Mouse (Mus musculus): Measurements from ENCODE around the gene Thtpa. TPM values are rescaled to one million over a fixed set of nuclear protein-coding genes. Genes with fewer than 3 reads are reported as not detected.

Gene Thtpa
- polyA plus RNA-seq, 2 experiments = 2.6 to 4.3 TPM

DNA sequence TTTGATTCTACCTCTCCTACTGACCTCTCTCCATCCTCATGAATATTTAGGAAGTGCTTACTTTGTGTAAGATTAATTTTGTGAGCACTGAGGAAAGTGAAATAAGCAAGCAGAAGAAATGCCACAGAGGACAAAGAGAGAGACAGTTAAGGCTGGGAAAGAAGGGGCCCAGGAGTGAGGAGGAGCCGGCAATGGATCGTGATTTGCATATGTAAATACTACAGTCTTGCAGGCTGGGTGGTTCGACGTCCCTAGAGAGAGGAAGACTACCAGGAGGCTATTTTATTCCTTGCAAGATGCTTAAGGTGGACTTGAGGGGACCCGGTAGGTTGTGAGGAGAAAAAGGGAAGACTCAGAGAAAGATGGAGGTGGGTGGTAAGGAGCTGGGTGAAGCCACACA, 13.5 kb upstream of the Thtpa start:
- no peak overlapping the region for H3K4me2 ChIP-seq (ENCODE audit: low read depth)
- H3K9ac ChIP-seq (replicated peaks) = no peak overlapping the region
- no peak for ATAC-seq (ENCODE audit: insufficient read depth)
- TF ChIP-seq CTCF (IDR thresholded peaks at IDR 0.05; ENCODE audit: low read depth) (no peak), EP300 (IDR thresholded peaks at IDR 0.05; ENCODE audit: low read depth) (no peak)
- DNase-seq (ENCODE audit: low read depth in 3 of 3, low spot score in 3 of 3) = no peak
- H3K4me1 ChIP-seq (replicated peaks; ENCODE audit: control insufficient read depth in 2 of 2, insufficient read depth in 2 of 2, low read length in 1 of 2) = peaks cover 7 to 16% of the 10 kb centered on the region in 2 experiments
- H3K36me3 ChIP-seq (replicated peaks; ENCODE audit: control insufficient read depth, insufficient read depth, low read depth) = no peaks in the 10 kb centered on the region
- no peaks in the 10 kb centered on the region for H3K9me3 ChIP-seq (ENCODE audit: control insufficient read depth, low read length)
- peaks cover 14% of the 10 kb centered on the region for H3K27me3 ChIP-seq (ENCODE audit: control insufficient read depth, insufficient read depth, low read length)
- no peak overlapping the region for H3K27ac ChIP-seq
- WGBS (ENCODE audit: insufficient replicate concordance) = 47% methylated on average over 5 of the region's 5 CpGs
- no peak overlapping the region for H3K4me3 ChIP-seq (ENCODE audit: insufficient read depth in 1 of 2, low read depth in 2 of 2, low read length in 2 of 2)

DNA sequence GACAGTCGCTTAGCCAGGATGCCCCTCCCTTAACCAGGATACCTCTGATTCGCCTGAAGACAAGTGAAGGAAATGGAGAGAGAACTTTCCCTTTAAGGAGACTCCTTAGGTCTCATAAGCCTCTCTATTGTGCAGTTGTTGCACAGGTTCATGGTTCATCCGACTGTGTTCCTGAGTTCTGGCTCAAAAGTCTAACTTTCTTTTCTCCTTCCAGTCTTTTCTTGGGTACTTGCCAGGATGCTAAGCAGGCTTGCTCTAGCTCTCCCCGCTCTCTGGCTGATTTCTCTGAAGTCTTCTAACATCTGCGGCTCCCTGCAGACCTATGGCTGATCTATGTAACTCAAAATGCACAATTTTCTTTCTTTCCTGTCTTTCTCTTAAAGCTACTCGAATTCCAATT, 11.1 kb upstream of the Thtpa start:
- Histone ChIP-seq H3K4me3 (ENCODE audit: insufficient read depth in 1 of 2, low read depth in 2 of 2, low read length in 2 of 2) (no peak overlapping the region), H3K9me3 (ENCODE audit: control insufficient read depth, low read length) (no peaks in the 10 kb centered on the region), H3K4me2 (ENCODE audit: low read depth) (no peak overlapping the region), H3K36me3 (replicated peaks; ENCODE audit: control insufficient read depth, insufficient read depth, low read depth) (no peaks in the 10 kb centered on the region), H3K4me1 (replicated peaks; ENCODE audit: control insufficient read depth in 2 of 2, insufficient read depth in 2 of 2, low read length in 1 of 2) (peaks cover 5 to 14% of the 10 kb centered on the region in 2 experiments), H3K27me3 (ENCODE audit: control insufficient read depth, insufficient read depth, low read length) (peaks cover 4% of the 10 kb centered on the region), H3K9ac (replicated peaks) (no peak overlapping the region), H3K27ac (no peak overlapping the region)
- DNase-seq (ENCODE audit: low read depth in 3 of 3, low spot score in 3 of 3) (no peak), ATAC-seq (ENCODE audit: insufficient read depth) (no peak)
- TF ChIP-seq EP300 (IDR thresholded peaks at IDR 0.05; ENCODE audit: low read depth) = no peak
- no peak for TF ChIP-seq CTCF (IDR thresholded peaks at IDR 0.05; ENCODE audit: low read depth)
- WGBS (ENCODE audit: insufficient replicate concordance) = 66% methylated on average over 6 of the region's 6 CpGs

DNA sequence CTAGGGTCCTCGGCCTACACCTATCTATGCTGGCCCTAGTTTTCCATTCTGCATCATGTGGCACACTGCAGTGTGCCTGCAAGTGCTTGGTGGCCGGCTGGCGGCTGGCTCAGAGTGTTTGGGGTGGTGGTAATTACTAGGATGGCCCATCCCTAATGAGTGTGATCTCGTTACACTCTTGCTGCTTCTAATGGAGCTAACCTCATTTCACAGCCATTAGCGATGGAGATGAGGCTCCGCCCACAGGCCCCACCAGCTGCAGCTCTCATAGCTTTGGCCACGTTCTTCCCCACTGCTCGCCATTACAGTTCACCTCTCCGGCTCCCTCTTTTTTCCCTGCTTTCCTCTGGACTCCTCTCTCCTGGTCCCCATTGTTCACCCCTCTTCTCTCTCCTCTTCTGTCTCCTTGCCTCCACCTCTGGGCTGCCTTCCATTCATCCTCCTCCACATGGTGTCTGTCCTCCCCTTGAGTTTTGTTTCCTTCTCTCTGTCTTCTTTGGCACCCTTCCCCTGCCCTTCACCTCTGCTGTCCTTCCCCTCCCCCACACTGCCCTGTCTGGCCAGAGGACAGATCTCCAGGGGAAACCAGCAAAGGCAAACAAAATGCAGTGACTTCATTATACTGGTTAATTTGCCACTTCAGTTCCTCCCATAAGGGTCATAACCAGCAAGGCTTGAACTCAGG, 9.1 kb upstream of the Thtpa start:
- peaks cover 0 to 8% of the 10 kb centered on the region in 2 experiments; a peak in 2 of 4 replicates for H3K4me1 ChIP-seq (replicated peaks; ENCODE audit: control insufficient read depth in 2 of 2, insufficient read depth in 2 of 2, low read length in 1 of 2)
- WGBS (ENCODE audit: insufficient replicate concordance) = 68% methylated on average over 9 of the region's 9 CpGs
- H3K9me3 ChIP-seq (ENCODE audit: control insufficient read depth, low read length) = no peaks in the 10 kb centered on the region
- H3K36me3 ChIP-seq (replicated peaks; ENCODE audit: control insufficient read depth, insufficient read depth, low read depth) = no peaks in the 10 kb centered on the region
- no peak overlapping the region for H3K27ac ChIP-seq
- no peaks in the 10 kb centered on the region; the same call in 1 of the 2 replicates for H3K27me3 ChIP-seq (ENCODE audit: control insufficient read depth, insufficient read depth, low read length)
- H3K4me2 ChIP-seq (ENCODE audit: low read depth) = no peak overlapping the region
- ATAC-seq (ENCODE audit: insufficient read depth) = no peak
- no peak overlapping the region for H3K4me3 ChIP-seq (ENCODE audit: insufficient read depth in 1 of 2, low read depth in 2 of 2, low read length in 2 of 2)
- DNase-seq (ENCODE audit: low read depth in 3 of 3, low spot score in 3 of 3) = no peak
- H3K9ac ChIP-seq (replicated peaks) = no peak overlapping the region
- TF ChIP-seq EP300 (IDR thresholded peaks at IDR 0.05; ENCODE audit: low read depth) (no peak), CTCF (IDR thresholded peaks at IDR 0.05; ENCODE audit: low read depth) (no peak)

DNA sequence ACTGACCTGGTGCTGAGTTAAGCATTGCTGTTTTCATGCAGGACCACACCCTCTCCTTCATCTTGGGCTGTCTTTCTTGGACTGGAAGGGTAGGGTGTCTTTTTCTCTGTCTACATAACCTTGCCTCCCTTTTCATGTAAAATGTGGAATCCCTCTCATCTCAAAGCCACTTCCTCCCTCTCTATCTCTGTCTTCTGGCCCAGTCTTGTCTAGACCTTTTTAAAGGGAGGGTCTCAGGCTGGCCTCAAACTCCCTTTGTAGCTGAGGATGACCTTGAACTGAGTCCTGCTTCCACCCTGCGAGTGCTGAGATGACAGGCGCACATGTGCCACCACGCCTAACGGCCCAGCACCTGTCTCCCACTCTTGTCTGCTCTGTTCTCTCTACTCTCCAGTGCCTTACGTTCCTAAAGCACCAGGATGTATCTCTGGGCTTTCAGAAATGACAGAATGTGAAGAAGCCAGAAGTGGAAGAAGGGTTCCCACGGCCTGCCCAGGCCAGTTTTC, 8.5 kb upstream of the Thtpa start:
- H3K4me1 ChIP-seq (replicated peaks; ENCODE audit: control insufficient read depth in 2 of 2, insufficient read depth in 2 of 2, low read length in 1 of 2) = peaks cover 0 to 8% of the 10 kb centered on the region in 2 experiments; a peak in 2 of 4 replicates
- H3K9me3 ChIP-seq (ENCODE audit: control insufficient read depth, low read length) = no peaks in the 10 kb centered on the region
- TF ChIP-seq EP300 (IDR thresholded peaks at IDR 0.05; ENCODE audit: low read depth) = no peak
- no peak for TF ChIP-seq CTCF (IDR thresholded peaks at IDR 0.05; ENCODE audit: low read depth)
- no peak overlapping the region for H3K9ac ChIP-seq (replicated peaks)
- ATAC-seq (ENCODE audit: insufficient read depth) (no peak), DNase-seq (ENCODE audit: low read depth in 3 of 3, low spot score in 3 of 3) (no peak)
- H3K36me3 ChIP-seq (replicated peaks; ENCODE audit: control insufficient read depth, insufficient read depth, low read depth) = no peaks in the 10 kb centered on the region
- H3K27ac ChIP-seq = no peak overlapping the region
- no peak overlapping the region for H3K4me2 ChIP-seq (ENCODE audit: low read depth)
- no peak overlapping the region for H3K4me3 ChIP-seq (ENCODE audit: insufficient read depth in 1 of 2, low read depth in 2 of 2, low read length in 2 of 2)
- WGBS (ENCODE audit: insufficient replicate concordance) = 67% methylated on average over 6 of the region's 6 CpGs
- no peaks in the 10 kb centered on the region; the same call in 1 of the 2 replicates for H3K27me3 ChIP-seq (ENCODE audit: control insufficient read depth, insufficient read depth, low read length)

DNA sequence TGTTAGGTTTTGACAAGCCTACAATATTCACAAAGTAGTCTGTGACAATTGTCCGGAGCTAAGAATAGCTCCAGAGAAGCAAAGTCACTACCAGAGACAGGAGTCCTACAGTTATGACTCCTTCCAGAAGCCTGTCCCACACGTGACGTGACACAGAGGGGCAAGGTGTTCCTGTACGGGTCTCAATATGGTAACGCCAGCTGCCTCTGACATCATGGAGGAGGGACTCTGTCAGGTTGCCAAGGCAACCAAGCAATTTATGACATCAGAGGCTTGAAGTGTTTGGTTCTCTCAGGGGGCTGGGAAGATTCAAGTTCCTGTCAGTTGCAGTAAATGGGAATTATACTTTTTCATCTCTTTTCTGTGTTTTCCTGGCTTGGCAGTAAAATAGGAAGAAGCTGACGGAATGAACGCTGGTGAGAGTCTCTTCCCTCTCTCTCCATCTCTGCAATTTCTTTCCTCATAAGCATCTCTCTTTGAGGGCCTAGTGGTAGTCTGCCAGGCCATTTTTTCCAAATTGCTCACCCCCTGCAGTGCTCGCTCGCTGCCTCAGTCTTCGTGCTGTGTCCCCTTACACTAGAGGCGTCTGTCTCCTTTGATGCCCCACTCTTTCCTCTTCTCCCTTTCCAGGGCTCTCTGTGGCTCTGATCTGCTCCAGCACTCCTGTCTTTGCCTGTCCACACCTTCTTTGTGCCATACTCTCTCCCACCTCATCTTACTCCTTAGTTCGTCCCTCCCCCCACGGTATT, 5.2 kb upstream of the Thtpa start:
- Histone ChIP-seq H3K27ac (no peak overlapping the region), H3K4me1 (replicated peaks; ENCODE audit: control insufficient read depth in 2 of 2, insufficient read depth in 2 of 2, low read length in 1 of 2) (peaks cover 3 to 11% of the 10 kb centered on the region in 2 experiments; a peak in 3 of 4 replicates), H3K27me3 (ENCODE audit: control insufficient read depth, insufficient read depth, low read length) (no peaks in the 10 kb centered on the region; the same call in 1 of the 2 replicates), H3K9ac (replicated peaks) (no peak overlapping the region), H3K4me3 (ENCODE audit: insufficient read depth in 1 of 2, low read depth in 2 of 2, low read length in 2 of 2) (no peak overlapping the region), H3K9me3 (ENCODE audit: control insufficient read depth, low read length) (no peaks in the 10 kb centered on the region), H3K4me2 (ENCODE audit: low read depth) (no peak overlapping the region), H3K36me3 (replicated peaks; ENCODE audit: control insufficient read depth, insufficient read depth, low read depth) (no peaks in the 10 kb centered on the region)
- DNase-seq (ENCODE audit: low read depth in 3 of 3, low spot score in 3 of 3) (no peak), ATAC-seq (ENCODE audit: insufficient read depth) (no peak)
- TF ChIP-seq EP300 (IDR thresholded peaks at IDR 0.05; ENCODE audit: low read depth) (no peak), CTCF (IDR thresholded peaks at IDR 0.05; ENCODE audit: low read depth) (no peak)
- 53% methylated on average over 13 of the region's 13 CpGs for WGBS (ENCODE audit: insufficient replicate concordance)

All from liver, embryonic 14.5 days (tissue).